Mouse (Mus musculus) CH12.LX (cell line): ENCODE measurements around the gene Gng3. TPM values are rescaled to one million over a fixed set of nuclear protein-coding genes. Genes with fewer than 3 reads are reported as not detected.

ENCODE experiments used
- DNase-seq: peaks from one replicate; pipeline ENCODE4 v3.0.0-alpha.2; 2013; ENCODE audit errors: extremely low read depth
- H3K27ac ChIP-seq: 2 replicates; pipeline ENCODE4 v1.5.1; 2012; ENCODE audit warnings: low read depth, mild to moderate bottlenecking, control low read depth, moderate library complexity; ENCODE audit not compliant: insufficient read depth
- H3K27me3 ChIP-seq: replicated peaks from 2 replicates; pipeline ENCODE3; 2012; ENCODE audit warnings: inconsistent platforms
- H3K36me3 ChIP-seq, 2 experiments: replicated peaks in 1 of 2; 2 replicates each; pipeline versions ENCODE3 to v1.6.1; 2012; ENCODE audit warnings: inconsistent platforms in 1 of 2, low read length in 1 of 2, mild to moderate bottlenecking in 1 of 2, mixed read lengths in 1 of 2, moderate library complexity in 1 of 2; ENCODE audit not compliant: control insufficient read depth in 1 of 2, insufficient read depth in 1 of 2
- H3K4me1 ChIP-seq, 2 experiments: 2 replicates each; pipeline ENCODE4 v1.6.1; 2012; ENCODE audit warnings: inconsistent platforms in 1 of 2, moderate library complexity in 1 of 2; ENCODE audit not compliant: insufficient read depth in 2 of 2, control insufficient read depth in 1 of 2
- H3K4me2 ChIP-seq: 2 replicates; pipeline ENCODE4 v1.6.1; 2012; ENCODE audit warnings: low read depth, mild to moderate bottlenecking, control low read depth; ENCODE audit not compliant: poor library complexity, insufficient read depth, severe bottlenecking
- H3K4me3 ChIP-seq, 3 experiments: fragments of 150-350 bp in 1 of 3; sonication (generic) in 1 of 3; replicated peaks in 1 of 3; 2 replicates each; pipeline versions ENCODE3 to v1.5.1; 2011 to 2012; ENCODE audit warnings: low read depth in 2 of 3, low read length in 2 of 3, mild to moderate bottlenecking in 2 of 3, moderate library complexity in 2 of 3, control low read depth in 1 of 3, improper control_type of control experiment in 1 of 3, inconsistent platforms in 1 of 3, mixed read lengths in 1 of 3; ENCODE audit not compliant: poor library complexity in 1 of 3
- H3K79me2 ChIP-seq: replicated peaks from 2 replicates; pipeline ENCODE4 v1.6.1; 2012; ENCODE audit warnings: mild to moderate bottlenecking, moderate library complexity; ENCODE audit not compliant: control insufficient read depth, poor library complexity, insufficient read depth, severe bottlenecking; ENCODE audit errors: extremely low read depth
- H3K9ac ChIP-seq: 2 replicates; pipeline ENCODE4 v1.6.1; 2012; ENCODE audit warnings: low read depth, mild to moderate bottlenecking, control low read depth, moderate library complexity; ENCODE audit not compliant: insufficient read depth
- H3K9me3 ChIP-seq: replicated peaks from 2 replicates; pipeline ENCODE3; 2012; ENCODE audit warnings: low read length, inconsistent platforms, mixed read lengths
- BHLHE40 ChIP-seq: IDR thresholded peaks from 2 replicates; pipeline ENCODE4 v1.6.1; 2011; ENCODE audit warnings: mild to moderate bottlenecking, low read depth, low read length, improper control_type of control experiment
- CTCF ChIP-seq, 2 experiments: IDR thresholded peaks in 1 of 2; conservative IDR thresholded peaks in 1 of 2; 2 replicates each; pipeline ENCODE4 v1.5.1; 2011 to 2012; ENCODE audit warnings: low read depth in 2 of 2, low read length in 2 of 2, improper control_type of control experiment in 1 of 2, inconsistent platforms in 1 of 2, mild to moderate bottlenecking in 1 of 2, moderate library complexity in 1 of 2
- EP300 ChIP-seq: IDR thresholded peaks from 2 replicates; pipeline ENCODE4 v1.6.1; 2011; ENCODE audit warnings: low read length, improper control_type of control experiment
- ETS1 ChIP-seq: conservative IDR thresholded peaks from 2 replicates; pipeline ENCODE4 v1.6.1; 2012; ENCODE audit warnings: low read depth, mild to moderate bottlenecking, inconsistent platforms, low read length, improper control_type of control experiment, moderate library complexity
- IRF4 ChIP-seq: IDR thresholded peaks from 2 replicates; pipeline ENCODE4 v1.6.1; 2014; ENCODE audit warnings: low read depth, mild to moderate bottlenecking, inconsistent platforms, low read length, improper control_type of control experiment
- JUN ChIP-seq: IDR thresholded peaks from 2 replicates; pipeline ENCODE4 v1.6.1; 2011; ENCODE audit warnings: low read depth, mild to moderate bottlenecking, low read length, improper control_type of control experiment, moderate library complexity; ENCODE audit not compliant: insufficient read depth
- JUND ChIP-seq: conservative IDR thresholded peaks from 2 replicates; pipeline ENCODE4 v1.6.1; 2011; ENCODE audit warnings: low read depth, low read length, improper control_type of control experiment
- MAFK ChIP-seq: IDR thresholded peaks from 2 replicates; pipeline ENCODE4 v1.6.1; 2011; ENCODE audit warnings: low read length, improper control_type of control experiment; ENCODE audit not compliant: insufficient replicate concordance
- MAX ChIP-seq: IDR thresholded peaks from 2 replicates; pipeline ENCODE4 v1.6.1; 2011; ENCODE audit warnings: low read length, improper control_type of control experiment
- MAZ ChIP-seq: IDR thresholded peaks from 2 replicates; pipeline ENCODE4 v1.6.1; 2012; ENCODE audit warnings: low read depth, mild to moderate bottlenecking, inconsistent platforms, low read length, improper control_type of control experiment, moderate library complexity
- MEF2A ChIP-seq: IDR thresholded peaks from 2 replicates; pipeline ENCODE4 v1.6.1; 2014; ENCODE audit warnings: low read depth, mild to moderate bottlenecking, inconsistent platforms, low read length, improper control_type of control experiment, borderline replicate concordance
- MYC ChIP-seq: IDR thresholded peaks from 2 replicates; pipeline ENCODE4 v1.6.1; 2011; ENCODE audit warnings: low read depth, mild to moderate bottlenecking, improper control_type of control experiment, low read length
- NELFE ChIP-seq: IDR thresholded peaks from 2 replicates; pipeline ENCODE4 v1.6.1; 2011; ENCODE audit warnings: low read depth, low read length, improper control_type of control experiment
- PAX5 ChIP-seq: IDR thresholded peaks from 2 replicates; pipeline ENCODE4 v1.6.1; 2012; ENCODE audit warnings: low read length, inconsistent platforms, mixed read lengths
- POLR2A ChIP-seq: IDR thresholded peaks from 2 replicates; pipeline ENCODE4 v1.6.1; 2011; ENCODE audit warnings: low read depth, mild to moderate bottlenecking, improper control_type of control experiment, low read length
- RAD21 ChIP-seq: IDR thresholded peaks from 2 replicates; pipeline ENCODE4 v1.6.1; 2011; ENCODE audit warnings: low read depth, mild to moderate bottlenecking, low read length, improper control_type of control experiment, moderate library complexity
- SMC3 ChIP-seq: IDR thresholded peaks from 2 replicates; pipeline ENCODE4 v1.6.1; 2011; ENCODE audit warnings: low read depth, low read length, improper control_type of control experiment
- TBP ChIP-seq: conservative IDR thresholded peaks from 2 replicates; pipeline ENCODE4 v1.6.1; 2011; ENCODE audit warnings: low read depth, low read length, improper control_type of control experiment
- TCF12 ChIP-seq: IDR thresholded peaks from 2 replicates; pipeline ENCODE4 v1.6.1; 2014; ENCODE audit warnings: low read depth, mild to moderate bottlenecking, inconsistent platforms, low read length, improper control_type of control experiment
- UBTF ChIP-seq: IDR thresholded peaks from 2 replicates; pipeline ENCODE4 v1.6.1; 2012; ENCODE audit warnings: low read depth, mild to moderate bottlenecking, inconsistent platforms, low read length, improper control_type of control experiment, moderate library complexity
- USF1 ChIP-seq: IDR thresholded peaks from 2 replicates; pipeline ENCODE4 v1.6.1; 2014; ENCODE audit warnings: low read depth, mild to moderate bottlenecking, inconsistent platforms, low read length, improper control_type of control experiment
- ZMIZ1 ChIP-seq: IDR thresholded peaks from 2 replicates; pipeline ENCODE4 v1.6.1; 2012; ENCODE audit warnings: low read depth, mild to moderate bottlenecking, inconsistent platforms, low read length, improper control_type of control experiment
- ZNF384 ChIP-seq: IDR thresholded peaks from 2 replicates; pipeline ENCODE4 v1.6.1; 2012; ENCODE audit warnings: low read depth, low read length, improper control_type of control experiment, inconsistent platforms
- dilution Hi-C: fragments of 300-500 bp; cut with MboI; formaldehyde crosslinking; loops from 2 replicates; pipeline ENCODE4 v1.14.3; 2020; ENCODE audit warnings: low sequenced_read_pairs; ENCODE audit not compliant: extremely low pct_unique_long_range_greater_than_20kb, extremely low pct_ligation_motif_present
- in situ Hi-C: fragments of 300-500 bp; cut with MboI; formaldehyde crosslinking; loops from 3 replicates; pipeline ENCODE4 v1.14.3; 2019; ENCODE audit warnings: low sequenced_read_pairs, low pct_ligation_motif_present, low pct_unique_long_range_greater_than_20kb, mixed read lengths
- polyA plus RNA-seq: library from polyadenylated mRNA; unstranded; fragments of >175 nt; gene quantifications from 2 replicates; pipeline ENCODE4 v1.2.1, GENCODE M21; 2012; ENCODE audit warnings: low read depth; ENCODE audit not compliant: insufficient read length
- total RNA-seq, 2 experiments: library from RNA; depleted of rRNA; stranded (reverse); fragments of 300-350 nt in 1 of 2; fragments of >200 nt in 1 of 2; gene quantifications; 2 replicates each; pipeline ENCODE4 v1.2.3; 2012 to 2014

The Gng3 gene
- total and polyA plus RNA-seq, 3 experiments, result 0.56 to 10.3 (median 6.1) TPM

- Histone ChIP-seq H3K79me2 (no peaks in the 10 kb centered on the region), H3K27ac (no peak overlapping the region), H3K4me2 (no peak overlapping the region), H3K4me3 (no peak overlapping the region), H3K4me1 (no peaks in the 10 kb centered on the region), H3K9me3 (no peaks in the 10 kb centered on the region), H3K27me3 (no peaks in the 10 kb centered on the region), H3K9ac (no peak overlapping the region), H3K36me3 (peaks cover 37 to 55% of the 10 kb centered on the region in 2 experiments)
- no peak for DNase-seq
- dilution Hi-C loops, result no loop called here
- in situ Hi-C loops, result loop anchor here (25.0 kb wide), 1 partner anchor 1014 kb away; no protein-coding TSS in a partner anchor
- no peak for TF ChIP-seq MEF2A
- no peak for TF ChIP-seq NELFE
Measured at GRCm38 (mm10) chr19:8848356-8848755, 9.4 kb upstream of the Gng3 start.

GRCm38 (mm10) chr19:8844371-8845129, 5.6 kb upstream of the Gng3 start:
- peak; percentile 75 for DNase-seq

GRCm38 (mm10) chr19:8842961-8843360, 4.0 kb upstream of the Gng3 start:
- in situ Hi-C loops, result loop anchor here (25.0 kb wide), 1 partner anchor 1019 kb away; no protein-coding TSS in a partner anchor
- Histone ChIP-seq H3K4me2 (no peak overlapping the region), H3K27me3 (no peaks in the 10 kb centered on the region), H3K79me2 (peaks cover 20% of the 10 kb centered on the region), H3K9me3 (no peaks in the 10 kb centered on the region), H3K27ac (no peak overlapping the region), H3K4me3 (no peak overlapping the region), H3K4me1 (peaks cover 9 to 31% of the 10 kb centered on the region in 2 experiments), H3K9ac (no peak overlapping the region), H3K36me3 (peaks cover 36 to 66% of the 10 kb centered on the region in 2 experiments)
- DNase-seq, result no peak
- no peak for TF ChIP-seq TBP
- no peak for TF ChIP-seq MAX
- TF ChIP-seq ETS1, result no peak
- no peak for TF ChIP-seq MYC
- no peak for TF ChIP-seq JUN
- no peak for TF ChIP-seq ZMIZ1
- no peak for TF ChIP-seq JUND
- TF ChIP-seq ZNF384, result no peak
- TF ChIP-seq POLR2A, result no peak
- no peak for TF ChIP-seq MAZ
- no peak for TF ChIP-seq TCF12
- dilution Hi-C loops, result no loop called here

More at GRCm38 (mm10) chr19:8844371-8845129, 5.6 kb upstream of the Gng3 start:
- H3K4me1 ChIP-seq, result peaks cover 6 to 18% of the 10 kb centered on the region in 2 experiments
- in situ Hi-C loops (loop anchor here (25.0 kb wide), 1 partner anchor 1018 kb away; no protein-coding TSS in a partner anchor), dilution Hi-C loops (no loop called here)
- no peaks in the 10 kb centered on the region for H3K9me3 ChIP-seq
- H3K27ac ChIP-seq, result no peak overlapping the region
- H3K27me3 ChIP-seq, result no peaks in the 10 kb centered on the region
- H3K9ac ChIP-seq, result no peak overlapping the region
- TF ChIP-seq ZNF384 (peak; percentile 80), SMC3 (peak; percentile 57), MAFK (no peak), IRF4 (no peak), EP300 (no peak), UBTF (no peak), RAD21 (peak; percentile 63), BHLHE40 (no peak), CTCF (conservative IDR thresholded peaks at IDR 0.05 in 1 of 2, IDR thresholded peaks at IDR 0.05 in 1 of 2; ENCODE audit: low read depth in 2 of 2, low read length in 2 of 2) (peak; percentile 65 to 79; a peak in 3 of 4 replicates), USF1 (no peak), PAX5 (no peak)
- TF ChIP-seq, all 38 proteins: peak for 4
- H3K4me2 ChIP-seq, result no peak overlapping the region
- no peak overlapping the region for H3K4me3 ChIP-seq
- H3K36me3 ChIP-seq, result peaks cover 42 to 77% of the 10 kb centered on the region in 2 experiments
- peaks cover 15% of the 10 kb centered on the region for H3K79me2 ChIP-seq
